In genomic region chrX:134403863-134404583, GRCm38 (mm10) we compare ENCODE assay signal across 9 mouse cellular contexts. TPM values are rescaled to one million over a fixed set of nuclear protein-coding genes. Genes with fewer than 3 reads are reported as not detected.
DNase-seq lines count a peak whose midpoint lies in the region; ATAC-seq and TF ChIP-seq lines count a peak whose summit lies in the region.
"Had no signal": no experiment of that assay in that cellular context is flagged by ENCODE, and none has a peak within 500 bp of the region (broad histone marks: within the 10 kb centered on the region; RNA-seq: fewer than 3 reads in every experiment).

TSS of gene Drp2 (plus strand) at chrX:134404551.

- TF ChIP-seq POLR2A in testis, adult 2 months (IDR thresholded peaks at IDR 0.05; ENCODE audit: control insufficient read depth, low read depth, low read length), result no peak

- H3K27ac ChIP-seq in testis, adult 2 months (ENCODE audit: control insufficient read depth, insufficient read depth, low read depth, low read length), result no peak within 1 kb of the TSS
- H3K27ac ChIP-seq in intestine, embryonic 16.5 days (ENCODE audit: low read length), result no peak within 1 kb of the TSS
- H3K27ac ChIP-seq in midbrain, embryonic 12.5 days (replicated peaks), result peak within 1 kb of the TSS; percentile 73

- peak within 1 kb of the TSS; percentile 57 for H3K4me2 ChIP-seq in intestine, embryonic 16.5 days (ENCODE audit: low read depth, low read length)
- H3K4me2 ChIP-seq in midbrain, embryonic 12.5 days (replicated peaks), result peak within 1 kb of the TSS; percentile 52

- WGBS in intestine, embryonic 16.5 days, result 26% methylated on average over 15 of the region's 15 CpGs
- 34% methylated on average over 15 of the region's 15 CpGs for WGBS in midbrain, embryonic 12.5 days

- peak within 1 kb of the TSS; percentile 36 for H3K4me3 ChIP-seq in testis, adult 2 months (ENCODE audit: control insufficient read depth, low read depth, low read length)
- H3K4me3 ChIP-seq in intestine, embryonic 16.5 days (ENCODE audit: low read length), result peak within 1 kb of the TSS; percentile 41
- peak within 1 kb of the TSS; percentile 40 for H3K4me3 ChIP-seq in midbrain, embryonic 12.5 days
- H3K4me3 ChIP-seq: erythroblast, embryonic 14.5 days had no signal

- DNase-seq in gastrocnemius, postnatal 10 days, result peak; percentile 13
- no peak for DNase-seq in gastrocnemius, adult 8-10 months (ENCODE audit: low spot score in 2 of 2)
- DNase-seq in testis, postnatal 10 days (ENCODE audit: low spot score), result no peak

- peak; percentile 58 for ATAC-seq in intestine, embryonic 16.5 days
- ATAC-seq in midbrain, embryonic 12.5 days (ENCODE audit: low FRiP score, low read depth), result peak; percentile 86
- ATAC-seq in inflammation-experienced regulatory T-cells, adult 6 months, result no peak
- ATAC-seq in monocyte, adult 5-6 weeks (replicated peaks; ENCODE audit: insufficient number of reproducible peaks, low FRiP score, low TSS enrichment, poor library complexity, severe bottlenecking), result no peak

- peak within 1 kb of the TSS; percentile 25 for H3K9ac ChIP-seq in intestine, embryonic 16.5 days (ENCODE audit: low read depth, low read length)
- peak within 1 kb of the TSS; percentile 37; the same call in 1 of the 2 replicates for H3K9ac ChIP-seq in midbrain, embryonic 12.5 days (replicated peaks)

- H3K9me3 ChIP-seq in intestine, embryonic 16.5 days (ENCODE audit: control insufficient read depth, low read length), result no peaks in the 10 kb centered on the region
- no peaks in the 10 kb centered on the region for H3K9me3 ChIP-seq in midbrain, embryonic 12.5 days

- no peak for TF ChIP-seq CTCF in testis, adult 2 months (IDR thresholded peaks at IDR 0.05; ENCODE audit: control insufficient read depth, insufficient read depth, insufficient replicate concordance, low read depth, low read length)

- no peaks in the 10 kb centered on the region for H3K36me3 ChIP-seq in testis, adult 2 months (ENCODE audit: control insufficient read depth, insufficient read depth, low read length)
- no peaks in the 10 kb centered on the region for H3K36me3 ChIP-seq in intestine, embryonic 16.5 days (ENCODE audit: control insufficient read depth, insufficient read depth, low read length)
- H3K36me3 ChIP-seq in midbrain, embryonic 12.5 days, result no peaks in the 10 kb centered on the region

- H3K4me1 ChIP-seq in testis, adult 2 months (ENCODE audit: control insufficient read depth, insufficient read depth, low read length), result no peaks in the 10 kb centered on the region
- no peaks in the 10 kb centered on the region for H3K4me1 ChIP-seq in intestine, embryonic 16.5 days (ENCODE audit: control insufficient read depth, insufficient read depth, low read length)
- H3K4me1 ChIP-seq in midbrain, embryonic 12.5 days, result no peaks in the 10 kb centered on the region

- no peaks in the 10 kb centered on the region for H3K27me3 ChIP-seq in testis, adult 2 months (ENCODE audit: control insufficient read depth, insufficient read depth, low read length)
- no peaks in the 10 kb centered on the region for H3K27me3 ChIP-seq in intestine, embryonic 16.5 days (replicated peaks; ENCODE audit: control insufficient read depth, insufficient read depth, low read length)
- H3K27me3 ChIP-seq in midbrain, embryonic 12.5 days, result peaks cover 11% of the 10 kb centered on the region; the same call in 1 of the 2 replicates

RNA-seq across cellular contexts. Expression of gene Drp2, which starts in this region (rescaled TPM):
- total RNA-seq in gastrocnemius, postnatal 10 days (2021), result 10 to 100 TPM; 14.0 TPM
- total RNA-seq in gastrocnemius, adult 8-10 months (2022), result 1 to 10 TPM; 1.7 to 5.4 (median 2.9) TPM
- polyA plus RNA-seq in testis, adult 2 months (2012; rRNA removed), result 2.2 and 2.9 TPM in 2 replicates
- polyA plus RNA-seq in intestine, embryonic 16.5 days (2015; fragmentation: Nextera tagmentation; extraction: Ambion mirVana), result 0.81 and 0.98 TPM in 2 replicates
- polyA plus RNA-seq in midbrain, embryonic 12.5 days (2016; fragmentation: Nextera tagmentation; extraction: Ambion mirVana), result 13.9 and 16.4 TPM in 2 replicates
- polyA plus RNA-seq in inflammation-experienced regulatory T-cells, adult 6 months (2017; shearing (Covaris generic)), result under 1 TPM in 1 of 3 experiments, not detected in 2; 0.16 TPM
- total RNA-seq in monocyte, adult 5-6 weeks (2017), result 0.10 to 1.1 TPM in 2 of 3 replicates, not detected in the other

Comparison
In these comparisons a context has a peak if more than half of its experiments do, and no peak if none do; other contexts are left out.
1. Peak in ATAC-seq, H3K4me3 ChIP-seq, H3K9ac ChIP-seq and H3K4me2 ChIP-seq in intestine, embryonic 16.5 days; RNA of the gene not detected or under 1 TPM.